In genomic region chr10:21192436-21192835, GRCm38 (mm10) we compare ENCODE assay signal across 24 mouse cellular contexts. TPM values are rescaled to one million over a fixed set of nuclear protein-coding genes. Genes with fewer than 3 reads are reported as not detected.
A peak's percentile ranks its signal among the peaks of the same experiment; 100 is the strongest.
DNase-seq lines count a peak whose midpoint lies in the region; ATAC-seq lines count a peak whose summit lies in the region.
"Had no signal": no experiment of that assay in that cellular context is flagged by ENCODE, and none has a peak within 500 bp of the region (broad histone marks: within the 10 kb centered on the region; RNA-seq: fewer than 3 reads in every experiment).

No protein-coding gene starts in this region.

- no peak overlapping the region for H3K4me2 ChIP-seq in liver, embryonic 12.5 days
- H3K4me2 ChIP-seq in liver, embryonic 11.5 days, result no peak overlapping the region
- H3K4me2 ChIP-seq: embryonic facial prominence, embryonic 12.5 days; forebrain, embryonic 13.5 days; heart, embryonic 15.5 days; lung, embryonic 14.5 days; midbrain, embryonic 13.5 days; stomach, embryonic 15.5 days had no signal

- no peak for ATAC-seq in liver, embryonic 12.5 days
- no peak for ATAC-seq in liver, embryonic 11.5 days (replicated peaks; ENCODE audit: low FRiP score)
- peak; percentile 40; the same call in 1 of the 2 replicates for ATAC-seq in monocyte, adult 5-6 weeks (replicated peaks; ENCODE audit: insufficient number of reproducible peaks, low FRiP score, low TSS enrichment, poor library complexity, severe bottlenecking)
- ATAC-seq: forebrain, embryonic 13.5 days; hindbrain, embryonic 16.5 days had no signal

- no peaks in the 10 kb centered on the region for H3K36me3 ChIP-seq in liver, embryonic 12.5 days
- H3K36me3 ChIP-seq in liver, embryonic 11.5 days (ENCODE audit: control insufficient read depth, insufficient read depth, low read length), result no peaks in the 10 kb centered on the region
- H3K36me3 ChIP-seq: embryonic facial prominence, embryonic 12.5 days; heart, embryonic 15.5 days; midbrain, embryonic 13.5 days; stomach, embryonic 15.5 days had no signal

- no peaks in the 10 kb centered on the region for H3K9me3 ChIP-seq in liver, embryonic 12.5 days (replicated peaks)
- H3K9me3 ChIP-seq in liver, embryonic 11.5 days (ENCODE audit: control insufficient read depth, low read length), result no peaks in the 10 kb centered on the region
- H3K9me3 ChIP-seq: embryonic facial prominence, embryonic 12.5 days; forebrain, embryonic 13.5 days; heart, embryonic 15.5 days; midbrain, embryonic 13.5 days; stomach, embryonic 15.5 days had no signal

- peak overlapping the region; percentile 21; the same call in 1 of the 2 replicates for H3K27ac ChIP-seq in liver, embryonic 12.5 days
- no peak overlapping the region for H3K27ac ChIP-seq in liver, embryonic 11.5 days (ENCODE audit: low read depth, low read length)
- H3K27ac ChIP-seq: embryonic facial prominence, embryonic 12.5 days; forebrain, embryonic 13.5 days; heart, embryonic 15.5 days; kidney, postnatal 0 days; midbrain, embryonic 13.5 days; stomach, embryonic 15.5 days had no signal

- H3K9ac ChIP-seq in liver, embryonic 12.5 days, result no peak overlapping the region
- no peak overlapping the region for H3K9ac ChIP-seq in liver, embryonic 11.5 days (ENCODE audit: low read depth, low read length)
- H3K9ac ChIP-seq: embryonic facial prominence, embryonic 12.5 days; forebrain, embryonic 13.5 days; heart, embryonic 15.5 days; lung, embryonic 14.5 days; midbrain, embryonic 13.5 days; stomach, embryonic 15.5 days had no signal

- DNase-seq in liver, embryonic 11.5 days (ENCODE audit: low spot score), result no peak
- DNase-seq in thymus, postnatal 4 days, result peak; percentile 52
- DNase-seq in thymus, postnatal 36 days, result no peak
- DNase-seq in kidney, adult 11 months, result no peak
- DNase-seq in kidney, postnatal 14 days, result no peak
- no peak for DNase-seq in right cerebral cortex, postnatal 4 days
- DNase-seq: adrenal gland, adult 2 months; cerebellum, adult 9-11 months; gastrocnemius, postnatal 10 days; kidney, adult 18-20 months; left cerebral cortex, postnatal 4 days; liver; lung, postnatal 4 days had no signal

- H3K4me1 ChIP-seq in liver, embryonic 12.5 days, result peaks cover 76% of the 10 kb centered on the region
- peaks cover 42% of the 10 kb centered on the region for H3K4me1 ChIP-seq in liver, embryonic 11.5 days (replicated peaks; ENCODE audit: control insufficient read depth, insufficient read depth, low read length)
- H3K4me1 ChIP-seq: heart, embryonic 15.5 days; stomach, embryonic 15.5 days had no signal

- 74% methylated on average over 10 of the region's 10 CpGs for WGBS in liver, embryonic 12.5 days (ENCODE audit: insufficient replicate concordance)
- WGBS in liver, embryonic 11.5 days, result 81% methylated on average over 10 of the region's 10 CpGs

- no peak overlapping the region for H3K4me3 ChIP-seq in liver, embryonic 12.5 days
- no peak overlapping the region for H3K4me3 ChIP-seq in liver, embryonic 11.5 days (ENCODE audit: low read depth, low read length)
- H3K4me3 ChIP-seq: embryonic facial prominence, embryonic 12.5 days; erythroblast, embryonic 14.5 days; forebrain, embryonic 13.5 days; heart, embryonic 15.5 days; midbrain, embryonic 13.5 days; stomach, embryonic 15.5 days had no signal

- H3K27me3 ChIP-seq in liver, embryonic 12.5 days (replicated peaks), result no peaks in the 10 kb centered on the region
- H3K27me3 ChIP-seq in liver, embryonic 11.5 days (replicated peaks; ENCODE audit: control insufficient read depth, insufficient read depth, low read length), result no peaks in the 10 kb centered on the region
- H3K27me3 ChIP-seq: embryonic facial prominence, embryonic 12.5 days; heart, embryonic 15.5 days; stomach, embryonic 15.5 days had no signal

RNA-seq across cellular contexts. Expression of gene Myb, which starts 31.7 kb away (rescaled TPM):
- polyA plus RNA-seq in liver, embryonic 12.5 days (2016; fragmentation: Nextera tagmentation; extraction: Ambion mirVana), result 24.3 and 24.7 TPM in 2 replicates
- 40.3 and 42.3 TPM in 2 replicates for polyA plus RNA-seq in liver, embryonic 11.5 days (2014; fragmentation: Nextera tagmentation; extraction: Ambion mirVana)
- total RNA-seq in monocyte, adult 5-6 weeks (2017), result 9.9 to 15.6 TPM (median 14.3 TPM) in 3 replicates
